Mouse (Mus musculus) hindlimb bud, embryonic 11.5 days (tissue): ENCODE measurements around the gene Rhbdd3.
A peak's percentile ranks its signal among the peaks of the same experiment; 100 is the strongest.

Experiments used
- DNase-seq: peaks from one replicate; pipeline ENCODE4 v3.0.0-alpha.2; 2012; ENCODE audit warnings: low read depth, low spot score; ENCODE audit errors: extremely low spot score

Rhbdd3 gene

DNA sequence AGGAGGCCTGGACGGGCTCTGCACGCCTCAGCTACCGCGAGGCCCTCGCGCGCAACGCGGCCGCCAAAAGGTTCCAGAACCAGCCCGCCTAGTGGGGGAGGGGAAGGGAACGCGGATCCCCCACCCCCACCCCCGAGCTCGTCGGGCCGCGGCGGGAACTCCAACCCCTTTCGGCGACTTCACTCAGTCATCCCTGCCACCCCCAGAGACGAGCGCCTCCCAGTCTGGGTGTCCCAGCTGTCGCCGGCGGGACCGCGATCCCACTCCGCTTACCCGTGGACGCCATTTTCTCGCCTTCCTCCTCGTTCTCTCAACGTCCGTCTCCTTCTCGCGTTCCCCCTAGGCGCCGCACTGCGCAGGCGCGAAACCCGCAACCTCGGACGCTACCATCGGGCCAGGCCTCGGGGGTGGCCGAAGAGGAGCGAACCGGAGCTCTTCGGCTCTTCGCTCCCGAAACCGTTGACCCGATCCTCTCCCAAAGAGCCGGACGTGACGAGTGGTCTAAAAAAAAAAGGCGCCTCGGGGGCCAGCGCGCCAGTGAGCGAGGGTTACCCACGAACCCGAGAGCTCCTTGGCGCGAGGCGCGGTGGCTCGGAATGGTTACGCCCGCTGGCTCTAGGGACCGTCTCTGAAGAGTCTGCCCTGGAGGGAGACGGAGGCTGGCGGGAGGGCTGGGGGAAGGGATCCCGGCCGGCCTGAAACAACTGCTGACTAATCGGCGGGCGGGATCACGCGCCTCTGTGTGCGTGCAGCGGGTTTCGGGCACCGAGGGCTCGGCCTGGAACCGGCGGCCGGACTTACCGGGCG lies at the start of gene Rhbdd3, which contains the start of gene Ewsr1:
Gene Rhbdd3 (plus strand): TSS at position 191 of the 807 bp plus-strand sequence.
Gene Ewsr1 (minus strand): TSS at position 531 of the 807 bp plus-strand sequence.
- DNase-seq, result peak; percentile 89

DNA sequence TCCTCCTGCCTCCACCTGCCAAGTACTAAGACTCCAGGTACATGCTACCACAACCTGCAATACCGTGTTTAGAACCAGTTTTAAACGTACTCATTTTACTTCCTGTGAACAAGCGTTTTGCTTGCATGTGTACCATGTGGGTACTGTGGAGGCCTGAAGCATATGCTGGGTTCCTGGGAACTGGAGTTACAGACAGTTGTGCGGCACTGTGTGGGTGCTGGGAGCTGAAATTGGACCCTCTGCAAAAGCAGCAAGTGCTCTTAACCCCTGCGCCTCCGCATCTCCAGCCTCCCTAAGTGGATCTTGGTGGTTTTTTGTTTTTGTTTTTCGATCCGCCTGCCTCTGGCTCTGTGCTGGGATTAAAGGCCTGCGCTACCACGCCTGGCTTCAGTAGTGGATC lies 47.1 kb upstream of the Rhbdd3 start:
- no peak for DNase-seq

DNA sequence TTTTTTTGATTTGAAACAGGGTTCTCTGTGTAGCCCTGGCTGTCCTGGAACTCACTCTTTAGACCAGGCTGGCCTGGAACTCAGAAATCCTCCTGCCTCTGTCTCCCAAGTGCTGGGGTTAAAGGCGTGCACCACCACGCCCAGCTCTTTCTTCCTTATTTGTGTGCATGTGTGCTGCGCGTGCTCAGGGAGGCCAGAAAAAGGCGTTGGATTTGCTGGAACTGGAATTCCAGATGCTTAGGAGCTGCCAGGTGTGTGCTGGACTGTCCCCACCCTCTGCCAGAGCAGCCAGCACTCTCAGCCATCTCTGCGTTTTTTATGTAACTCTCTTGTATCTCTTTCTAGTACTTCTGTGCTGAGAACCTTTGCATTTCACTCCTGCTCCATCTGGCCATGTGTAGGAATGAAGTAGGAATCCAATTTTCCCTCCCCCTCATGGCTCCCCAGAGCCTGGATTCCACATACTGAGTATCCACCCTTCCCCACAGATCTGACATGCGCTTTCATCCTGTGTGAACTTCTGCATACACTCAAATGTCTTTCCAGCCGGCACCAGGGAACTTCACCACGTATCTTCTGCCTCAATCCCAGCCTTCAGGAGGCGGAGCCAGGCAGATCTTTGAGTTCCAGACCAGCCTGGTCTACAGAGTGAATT lies 46.4 kb upstream of the Rhbdd3 start:
- DNase-seq, result no peak

DNA sequence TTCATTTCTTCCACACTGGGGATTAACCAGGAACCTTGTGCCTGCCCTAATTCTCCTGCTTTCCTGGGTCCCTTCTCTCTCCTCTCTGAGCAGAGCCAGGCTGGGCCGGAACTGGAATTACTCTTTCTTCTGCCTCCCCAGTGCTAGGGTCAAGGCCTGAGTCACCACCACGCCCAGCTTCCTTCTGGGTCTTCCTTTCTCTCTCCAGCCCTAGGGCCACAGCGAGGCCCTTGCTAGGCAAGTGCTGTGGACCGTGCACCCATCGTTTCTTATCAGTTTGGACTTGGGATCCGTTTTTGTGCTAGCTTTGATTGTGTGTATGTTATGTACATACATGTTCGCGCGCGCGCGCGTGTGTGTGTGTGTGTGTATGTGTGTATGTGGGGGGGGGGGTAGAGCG lies 44.6 kb upstream of the Rhbdd3 start:
- no peak for DNase-seq

GRCm38 (mm10) chr11:5054874-5055273 lies 43.9 kb upstream of the Rhbdd3 start:
- DNase-seq, result no peak

- DNase-seq, result no peak
Measured at GRCm38 (mm10) chr11:5055945-5056938, 42.5 kb upstream of the Rhbdd3 start.

- no peak for DNase-seq
Measured at GRCm38 (mm10) chr11:5057064-5057463, 41.7 kb upstream of the Rhbdd3 start.

GRCm38 (mm10) chr11:5057541-5057855 lies 41.2 kb upstream of the Rhbdd3 start:
- no peak for DNase-seq

DNA sequence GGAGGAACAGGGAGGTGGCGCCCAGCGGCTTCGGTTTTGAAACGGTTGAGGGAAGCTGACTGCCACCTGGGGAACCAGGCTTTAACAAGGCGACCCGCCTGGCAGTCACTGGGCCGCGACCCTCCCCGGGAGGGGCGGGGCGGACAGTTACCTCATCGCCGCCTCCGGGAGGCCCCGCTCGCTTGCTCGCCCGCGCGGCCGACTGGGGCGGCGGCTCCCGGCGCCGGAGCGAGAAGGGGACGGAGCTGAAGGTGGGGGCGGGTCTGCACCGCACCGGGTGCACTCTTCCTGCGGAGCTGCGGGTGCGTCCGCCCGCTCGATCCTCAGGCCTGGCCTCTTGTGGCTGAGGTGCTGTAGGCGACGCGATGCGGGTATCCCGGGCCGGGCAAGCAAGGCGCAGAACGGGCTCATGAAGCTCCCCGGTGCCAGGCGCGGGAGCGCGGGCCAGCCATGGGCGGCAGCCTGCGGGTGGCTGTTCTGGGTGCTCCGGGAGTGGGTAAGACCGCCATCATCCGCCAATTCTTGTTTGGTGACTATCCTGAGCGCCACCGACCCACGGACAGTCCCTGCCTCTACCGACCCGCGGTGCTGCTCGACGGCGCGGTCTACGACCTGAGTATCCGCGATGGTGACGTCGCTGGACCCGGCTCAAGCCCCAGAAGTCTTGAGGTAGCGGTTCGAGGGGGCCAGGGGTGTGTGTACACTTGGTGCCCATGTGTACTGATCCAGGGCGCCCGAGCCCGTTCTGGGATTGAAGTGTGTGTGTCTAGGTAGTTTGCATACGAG lies 40.7 kb upstream of the Rhbdd3 start, which contains the start of gene Rasl10a:
Gene Rasl10a (plus strand): TSS at position 273 of the 786 bp plus-strand sequence.
- no peak for DNase-seq

- DNase-seq, result no peak
Measured at GRCm38 (mm10) chr11:5058783-5059182, 39.9 kb upstream of the Rhbdd3 start.

DNA sequence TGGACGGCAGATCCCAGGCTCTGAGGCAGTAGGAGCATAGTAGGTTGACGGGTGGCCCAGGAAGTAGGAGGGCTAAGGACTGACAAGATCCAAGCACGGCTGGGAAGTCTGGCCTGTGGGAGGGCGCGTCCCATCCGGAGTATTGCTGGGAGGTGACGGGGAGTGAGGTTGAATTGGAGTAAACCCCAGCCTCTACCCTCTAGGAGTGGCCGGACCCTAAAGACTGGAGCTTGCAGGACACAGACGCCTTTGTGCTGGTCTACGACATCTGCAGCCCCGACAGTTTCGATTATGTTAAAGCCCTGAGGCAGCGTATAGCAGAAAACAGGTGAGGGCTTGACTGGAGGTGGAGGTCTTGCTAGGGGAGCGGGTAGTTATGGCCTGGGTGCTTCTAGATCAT lies 39.5 kb upstream of the Rhbdd3 start:
- DNase-seq, result no peak

DNA sequence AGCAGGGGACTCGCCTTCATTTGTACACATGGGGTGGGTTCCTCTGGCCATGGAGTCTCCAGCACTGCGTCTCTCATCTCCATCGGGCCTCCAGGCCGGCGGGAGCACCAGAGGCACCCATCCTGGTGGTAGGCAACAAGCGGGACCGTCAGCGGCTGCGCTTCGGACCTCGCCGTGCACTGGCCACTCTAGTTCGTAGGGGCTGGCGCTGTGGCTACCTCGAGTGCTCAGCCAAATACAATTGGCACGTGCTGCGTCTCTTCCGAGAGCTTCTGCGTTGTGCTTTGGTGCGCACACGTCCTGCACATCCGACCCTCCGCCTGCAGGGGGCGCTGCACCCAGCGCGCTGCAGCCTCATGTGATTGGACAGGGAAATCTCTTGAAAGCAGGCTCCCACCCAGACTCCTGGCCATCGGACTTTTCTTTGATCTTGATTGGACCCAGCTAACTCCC lies 39.0 kb upstream of the Rhbdd3 start:
- DNase-seq, result no peak

- DNase-seq, result no peak
Measured at GRCm38 (mm10) chr11:5060756-5061412, 37.8 kb upstream of the Rhbdd3 start.

DNA sequence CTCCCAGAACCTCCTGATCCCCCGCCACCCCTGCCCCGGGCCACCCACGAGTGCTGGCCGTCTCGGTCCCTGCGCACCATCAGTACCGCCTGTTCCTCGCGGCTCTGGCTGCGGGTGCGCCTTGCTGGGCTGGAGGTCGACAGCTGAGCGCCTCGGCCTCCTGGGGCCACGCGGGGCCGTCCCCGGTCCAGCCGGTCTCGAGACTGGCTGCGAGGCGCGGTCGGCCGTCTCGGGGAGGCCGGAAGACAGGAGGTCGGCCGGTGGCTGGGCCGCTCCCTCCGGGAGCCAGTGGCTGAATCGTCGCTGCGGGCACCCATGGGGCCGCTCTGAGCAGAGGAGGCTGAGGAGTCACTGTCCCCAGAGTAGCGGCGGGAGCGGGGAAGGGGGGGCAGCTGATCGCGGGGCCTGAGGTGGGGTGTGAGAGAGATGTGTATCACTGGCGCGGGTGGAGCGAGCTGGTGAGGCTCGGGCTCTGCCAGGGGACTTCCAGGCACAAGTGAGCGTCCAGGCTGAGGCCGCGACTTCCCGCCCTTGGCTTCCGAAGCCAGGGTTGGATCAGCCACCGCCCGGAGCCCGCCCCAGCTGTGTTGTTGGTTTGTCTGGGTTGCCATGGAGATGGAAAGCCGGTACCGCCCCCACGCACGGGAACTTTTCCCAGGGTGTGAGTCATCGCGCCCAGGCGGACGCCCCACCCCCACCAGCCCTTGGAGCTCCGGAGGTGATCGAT lies 37.1 kb upstream of the Rhbdd3 start:
- DNase-seq, result no peak

- DNase-seq, result no peak
Measured at GRCm38 (mm10) chr11:5062326-5062725, 36.4 kb upstream of the Rhbdd3 start.

DNA sequence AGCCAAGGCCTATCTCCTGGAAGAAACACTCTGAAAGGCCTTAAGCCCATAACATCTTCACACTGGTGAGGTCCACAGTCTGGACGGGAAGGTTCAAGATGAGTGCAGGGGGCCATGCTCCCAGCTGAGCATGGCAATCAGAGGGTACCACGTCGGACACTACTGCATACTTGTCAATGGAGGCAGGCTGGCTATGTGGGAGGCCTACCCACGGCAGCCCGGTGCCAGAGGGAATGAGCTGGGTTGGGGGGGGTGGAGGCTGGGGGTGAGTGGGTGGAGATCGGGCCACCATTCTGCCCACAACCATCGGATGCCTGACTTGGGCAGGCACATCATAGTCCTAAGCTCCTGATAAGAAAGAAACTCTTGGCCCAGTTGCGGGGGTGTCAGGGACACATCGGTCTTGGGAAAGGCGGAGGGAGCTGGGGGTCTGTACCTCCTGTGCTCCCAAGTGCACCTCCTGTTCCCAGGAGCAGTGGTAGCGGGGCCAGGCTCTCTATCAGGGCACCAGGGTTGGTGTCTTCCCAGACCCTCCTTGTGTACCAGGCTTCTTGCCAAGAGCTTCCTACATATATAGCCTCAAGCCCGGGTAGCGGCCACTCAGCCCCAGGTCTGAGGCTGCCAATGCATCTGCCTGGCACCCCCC lies 35.7 kb upstream of the Rhbdd3 start:
- DNase-seq, result no peak

GRCm38 (mm10) chr11:5063561-5064281 lies 35.0 kb upstream of the Rhbdd3 start:
- DNase-seq, result no peak
